Mouse (Mus musculus) cerebellum, postnatal 25 days (tissue): Measurements from ENCODE around the gene Ptf1a.

ENCODE experiments used
- DNase-seq, 2 experiments: peaks; one replicate each; pipeline ENCODE4 v3.0.0; 2021; ENCODE audit warnings: mixed read lengths in 2 of 2

The Ptf1a gene

DNA sequence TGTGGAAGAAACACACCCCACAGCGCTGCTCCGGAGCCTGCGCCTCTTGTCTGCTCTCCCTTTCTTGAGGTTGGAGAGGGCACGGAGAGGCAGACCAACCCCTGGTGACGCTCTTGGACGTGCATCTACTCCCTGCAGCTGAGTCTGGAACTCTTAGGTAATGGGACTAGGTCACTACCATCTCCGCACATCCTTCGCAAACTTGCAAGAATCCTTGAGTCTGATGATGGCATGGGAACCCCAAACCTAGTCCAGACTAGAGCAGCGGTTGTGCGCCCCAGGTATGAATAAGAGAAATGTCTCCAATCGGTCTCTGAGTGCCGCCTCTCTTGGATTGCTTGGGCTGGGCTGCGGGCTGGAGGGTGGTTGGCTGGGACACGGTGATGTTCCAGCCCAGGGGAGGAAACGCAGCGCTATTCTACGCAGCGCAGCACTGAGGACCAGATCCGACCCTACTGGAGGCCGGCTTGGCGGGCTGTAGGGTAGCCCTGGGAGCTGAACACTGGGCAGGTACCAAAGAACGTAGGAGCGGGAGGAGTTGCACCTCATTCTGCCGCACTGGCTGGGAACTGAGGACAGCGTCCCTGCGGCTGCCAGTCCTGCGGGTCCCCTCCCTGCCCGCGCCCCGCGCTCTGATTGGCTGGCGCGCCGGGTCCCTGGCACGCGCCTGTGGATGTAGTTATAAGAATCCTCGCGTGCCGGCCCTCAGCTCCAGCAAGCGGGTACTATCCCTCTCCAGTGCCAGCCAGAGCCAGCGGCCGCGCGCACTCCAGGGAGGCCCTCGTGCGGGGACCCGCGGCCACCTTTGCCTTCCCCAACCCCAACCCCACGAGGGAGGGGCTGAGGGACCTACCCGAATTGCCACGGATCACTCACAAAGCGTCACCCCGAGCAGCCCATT is at the start of gene Ptf1a:
Ptf1a (plus strand) TSS at position 733 of the 901 bp plus-strand sequence.
- peak in 1 of 2 experiments; percentile 11 for DNase-seq

GRCm38 (mm10) chr2:19405409-19405808 is 40.1 kb upstream of the Ptf1a start:
- DNase-seq = no peak

DNA sequence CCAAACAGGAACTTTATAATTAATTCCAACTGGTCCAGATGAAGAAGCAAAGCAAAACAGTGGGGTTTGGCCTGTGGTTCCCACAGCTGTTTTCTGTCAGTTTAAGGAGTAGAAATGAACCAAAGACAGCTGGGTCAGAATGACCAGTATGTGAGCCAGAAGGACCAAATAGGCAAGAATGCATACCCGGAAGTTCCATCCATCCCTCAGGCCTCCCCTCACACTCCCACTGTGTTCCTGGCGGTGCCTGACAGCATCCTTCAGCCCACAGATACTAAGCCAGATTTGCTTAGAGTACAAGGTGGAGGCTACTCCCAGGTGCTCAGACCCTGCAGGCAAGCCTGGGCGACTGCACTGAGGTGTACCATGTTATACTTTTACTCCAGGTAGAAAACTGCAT is 38.9 kb upstream of the Ptf1a start:
- no peak for DNase-seq

DNA sequence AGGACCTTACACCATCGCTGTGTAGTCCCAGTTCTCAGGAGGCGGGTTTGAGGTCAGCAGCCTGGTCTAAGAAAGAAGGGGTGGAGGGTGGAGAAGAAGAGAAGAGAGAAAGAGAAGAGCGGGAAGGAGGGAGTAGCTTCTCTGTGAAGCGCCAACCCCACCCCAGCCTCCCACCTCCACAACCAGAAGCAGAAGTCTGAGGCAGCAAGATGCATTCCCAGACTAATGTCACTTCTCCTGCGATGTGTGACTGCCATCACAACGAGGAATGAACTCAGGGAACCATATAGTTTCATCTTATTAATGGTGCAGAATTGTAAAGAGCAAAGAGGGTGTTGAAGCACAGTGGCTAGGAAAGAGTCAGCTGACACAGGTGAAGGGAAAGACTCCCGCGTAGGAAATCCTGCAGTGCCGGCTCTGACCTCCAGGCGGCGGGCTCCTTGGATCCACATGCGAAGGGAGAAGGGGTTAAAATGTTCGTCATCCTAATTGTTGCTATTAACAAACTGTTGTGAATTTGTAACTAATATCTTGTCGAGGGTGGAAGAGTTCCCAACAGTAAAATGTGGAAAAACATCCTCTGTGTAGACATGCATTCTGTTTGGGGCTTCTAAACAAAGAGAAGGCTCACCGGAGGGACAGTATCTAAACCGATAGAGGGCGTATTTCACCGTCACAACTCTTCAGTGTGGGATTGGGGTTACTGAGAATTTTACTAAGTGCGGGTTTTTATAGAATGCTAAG is 31.1 kb upstream of the Ptf1a start:
- DNase-seq = peak; percentile 66 to 81

DNA sequence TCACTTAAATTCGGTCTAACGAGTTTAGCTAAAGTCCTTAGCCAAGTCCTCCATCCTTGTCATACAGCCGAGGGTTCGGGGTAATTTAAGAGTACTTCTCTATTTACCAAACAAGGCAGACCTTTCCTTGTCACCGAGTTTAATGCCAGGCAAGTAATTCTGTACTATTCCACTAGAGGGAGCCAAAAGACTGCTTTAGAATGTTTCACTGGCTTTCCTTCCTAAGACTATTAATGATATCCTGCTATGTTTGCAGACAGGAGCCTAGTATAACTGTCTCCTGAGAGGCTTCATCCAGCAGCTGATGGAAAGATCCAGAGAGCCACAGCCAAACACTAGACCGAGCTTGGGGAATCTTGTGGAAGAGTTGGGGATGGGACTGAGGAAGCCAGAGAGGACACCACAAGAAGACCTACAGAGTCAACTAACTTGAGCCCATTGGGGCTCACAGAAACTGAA is 30.4 kb upstream of the Ptf1a start:
- peak; percentile 17 to 37 for DNase-seq

DNA sequence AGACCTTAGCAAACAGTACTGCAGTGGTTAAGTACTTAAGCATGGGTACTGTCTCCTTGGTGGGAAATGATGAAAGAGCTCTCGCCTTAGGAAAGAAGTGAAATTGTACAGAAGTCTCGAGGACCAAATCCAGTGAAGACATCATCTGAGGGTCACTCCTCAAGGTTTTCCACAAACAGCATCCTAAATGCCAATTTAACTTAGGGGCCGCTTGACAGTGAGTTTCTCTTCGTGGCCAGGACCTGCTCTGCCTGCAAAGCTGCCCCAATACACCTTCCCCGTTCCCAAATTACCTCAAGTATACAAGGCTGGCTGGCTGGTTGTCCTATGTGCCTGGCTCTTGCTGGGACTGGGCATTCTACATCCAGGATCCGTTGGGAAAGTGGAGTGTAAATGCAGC is 29.4 kb upstream of the Ptf1a start:
- no peak for DNase-seq

DNA sequence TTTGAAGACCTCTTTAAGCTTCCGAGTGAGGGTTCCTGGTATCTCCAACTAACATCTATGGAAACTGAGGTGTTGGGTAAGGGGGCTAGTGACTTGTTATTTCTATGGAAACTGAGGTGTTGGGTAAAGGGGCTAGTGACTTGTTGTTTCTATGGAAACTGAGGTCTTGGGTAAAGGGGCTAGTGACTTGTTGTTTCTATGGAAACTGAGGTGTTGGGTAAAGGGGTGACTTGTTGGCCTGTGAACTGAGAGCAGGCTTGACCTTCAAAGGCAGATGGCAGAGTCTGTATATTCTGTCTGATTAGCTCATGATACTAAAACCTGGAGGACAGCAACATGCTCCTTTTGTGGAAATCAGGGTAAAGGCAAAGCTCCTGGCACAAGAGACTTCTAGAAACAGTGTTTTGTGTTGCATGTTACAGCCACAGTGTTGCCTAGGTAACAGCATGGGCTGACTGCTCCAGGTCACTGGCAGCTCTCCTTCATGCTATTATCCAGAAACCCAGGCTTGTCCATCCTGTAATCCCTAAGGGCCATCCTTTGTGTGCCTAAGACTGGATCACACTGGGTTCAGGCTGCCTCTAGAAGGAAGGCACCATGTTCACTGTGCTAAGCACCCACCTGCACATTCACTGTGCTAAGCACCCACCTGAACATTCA is 25.6 kb upstream of the Ptf1a start:
- no peak for DNase-seq

DNA sequence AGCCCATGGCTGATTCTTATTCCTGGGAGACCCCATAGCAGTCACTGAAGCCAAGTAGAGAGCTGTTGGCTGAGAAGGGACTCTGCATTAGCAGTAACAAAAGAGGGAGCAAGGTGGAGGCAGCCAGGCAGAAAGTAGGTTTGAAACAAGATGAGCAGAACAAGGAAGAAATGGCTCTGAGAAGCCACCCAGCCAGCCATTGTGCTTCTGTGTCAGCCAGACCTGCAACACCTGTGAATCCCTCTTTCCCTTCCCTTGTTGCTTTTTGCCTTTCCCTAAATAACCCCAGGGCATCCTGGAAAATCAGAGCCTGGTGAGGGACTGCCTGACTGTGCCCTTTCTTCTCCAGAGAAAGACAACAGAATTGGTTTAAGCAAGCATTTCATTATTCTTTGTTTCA is 23.2 kb upstream of the Ptf1a start:
- no peak for DNase-seq

- no peak for DNase-seq
Observed at GRCm38 (mm10) chr2:19423086-19423485, 22.4 kb upstream of the Ptf1a start.

DNA sequence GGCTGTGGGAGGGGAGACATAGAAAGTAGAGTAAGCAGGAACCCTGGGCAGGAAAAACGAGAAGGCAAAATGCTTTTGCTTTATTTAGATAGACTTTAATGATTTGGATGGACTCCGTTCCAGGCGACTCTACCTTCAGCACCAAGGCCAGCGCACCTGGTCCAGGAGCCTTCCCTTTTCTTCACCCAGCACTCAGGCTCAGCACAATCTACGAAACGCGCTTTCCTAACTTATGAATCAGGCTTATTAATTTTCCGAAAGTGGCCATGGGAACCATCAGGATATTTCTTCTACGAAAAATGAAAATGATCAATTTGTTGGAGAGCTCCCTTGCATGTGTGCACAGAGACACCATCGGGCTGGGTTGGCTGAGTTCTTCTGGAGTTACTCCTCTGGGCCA is 16.4 kb upstream of the Ptf1a start:
- DNase-seq = no peak

DNA sequence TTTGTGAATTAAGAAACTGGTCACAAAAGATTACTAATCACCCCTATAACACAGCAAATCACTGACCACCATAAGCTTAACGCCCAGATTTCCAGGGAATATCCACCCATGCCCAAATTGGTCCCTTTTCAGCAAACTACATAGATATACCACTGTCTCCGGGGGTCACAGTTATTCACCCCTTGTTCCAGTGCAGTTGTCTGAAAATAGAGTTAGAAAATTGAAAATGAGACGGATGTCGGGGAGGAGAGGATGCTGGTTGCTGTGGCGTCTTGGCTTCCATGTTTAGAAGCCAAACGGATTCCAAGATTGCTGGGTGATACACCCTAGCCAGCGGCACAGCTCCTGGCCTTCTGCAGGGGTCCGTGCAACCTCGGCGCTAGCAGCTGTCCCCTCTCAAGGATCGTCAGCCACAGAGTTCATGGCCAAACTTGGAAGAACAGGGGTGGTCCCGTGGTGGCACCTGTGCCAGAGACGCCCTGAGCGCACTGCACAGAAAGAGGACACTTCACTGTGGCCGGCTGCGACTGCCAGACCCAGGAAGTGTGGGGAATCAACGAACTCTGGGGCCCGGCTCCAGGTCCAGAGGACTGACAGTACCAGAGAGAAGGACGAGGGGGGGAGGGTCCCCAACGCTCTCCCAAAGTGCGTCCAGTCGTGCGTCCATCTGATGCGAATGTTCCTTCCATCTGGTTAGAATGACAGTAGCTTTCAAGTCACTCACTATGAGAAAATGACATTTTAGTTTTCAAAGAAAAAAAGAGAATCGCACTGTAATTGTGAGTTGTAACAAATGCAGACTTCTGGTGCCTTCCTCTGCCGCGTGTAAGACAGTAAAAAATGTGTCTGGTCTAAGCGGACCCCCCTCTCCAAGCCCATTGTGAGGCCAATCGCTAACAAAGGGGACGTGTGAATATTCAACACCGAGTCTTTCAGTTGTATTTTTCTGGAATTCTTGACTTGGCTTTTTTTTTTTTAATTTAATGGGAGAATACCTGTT is 15.5 kb upstream of the Ptf1a start:
- DNase-seq = no peak

GRCm38 (mm10) chr2:19430746-19431145 is 14.7 kb upstream of the Ptf1a start:
- DNase-seq = peak in 1 of 2 experiments; percentile 30

DNA sequence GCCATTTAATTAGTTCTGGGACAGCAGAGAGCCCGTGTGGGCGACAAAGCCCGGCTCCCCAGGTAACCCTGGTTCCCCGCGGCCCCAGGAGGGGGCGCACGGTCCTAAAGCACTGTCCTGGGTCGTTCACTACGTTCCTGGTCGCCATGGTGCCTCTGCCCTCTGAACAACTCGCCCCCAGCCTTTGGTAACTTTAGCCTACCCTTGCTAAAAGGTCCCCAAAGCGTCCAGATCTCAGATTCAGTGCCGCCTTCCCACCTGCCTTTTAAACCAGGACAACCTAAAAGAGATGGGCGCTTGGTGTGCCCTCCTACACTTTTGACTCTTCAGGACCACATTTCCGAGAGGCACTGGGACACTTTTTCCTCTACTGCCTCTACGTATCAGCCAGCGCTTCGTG is 14.3 kb upstream of the Ptf1a start:
- peak in 1 of 2 experiments; percentile 26 for DNase-seq

GRCm38 (mm10) chr2:19431614-19432323 is 13.7 kb upstream of the Ptf1a start:
- DNase-seq = no peak

- no peak for DNase-seq
Observed at GRCm38 (mm10) chr2:19444346-19444745, 1.1 kb upstream of the Ptf1a start.

- no peak for DNase-seq
Observed at GRCm38 (mm10) chr2:19445871-19446501, 523 bp downstream of the Ptf1a start.

- DNase-seq = no peak
Observed at GRCm38 (mm10) chr2:19446746-19447145, 1.3 kb downstream of the Ptf1a start.

DNA sequence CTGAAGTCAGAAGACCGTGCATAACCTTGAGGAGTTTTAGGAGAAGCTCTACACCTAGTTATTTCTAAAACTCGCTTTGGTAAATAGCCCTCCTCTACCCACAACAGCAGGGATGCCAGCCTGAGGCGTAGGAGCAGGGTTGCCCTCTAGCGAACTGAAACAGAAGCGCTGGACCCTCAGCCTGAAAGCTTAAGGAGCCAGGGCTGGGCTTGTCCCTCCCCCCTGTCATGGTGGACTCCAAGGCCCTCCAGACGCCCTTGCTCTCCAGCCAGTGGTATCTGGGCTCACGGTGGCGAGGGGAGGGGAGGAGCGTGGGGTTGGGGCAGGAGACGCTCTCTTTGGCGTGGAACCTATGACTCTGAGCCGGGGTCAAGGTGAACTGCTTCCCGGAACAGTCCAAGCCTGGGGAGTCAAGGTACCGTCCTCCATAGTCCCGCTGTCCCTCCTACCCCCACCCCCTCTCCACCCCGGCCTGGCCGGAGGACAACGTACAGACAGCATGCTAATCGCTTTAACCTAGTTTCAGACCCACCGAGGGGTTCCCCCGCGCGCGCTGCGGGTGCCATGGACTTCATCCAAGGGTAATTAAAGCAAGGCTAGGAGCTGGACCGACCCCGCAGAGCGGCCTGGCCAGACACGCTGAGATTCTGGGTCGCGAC is 2.7 kb downstream of the Ptf1a start:
- peak; percentile 27 to 43 for DNase-seq

- DNase-seq = no peak
Observed at GRCm38 (mm10) chr2:19449308-19449707, 3.8 kb downstream of the Ptf1a start.

DNA sequence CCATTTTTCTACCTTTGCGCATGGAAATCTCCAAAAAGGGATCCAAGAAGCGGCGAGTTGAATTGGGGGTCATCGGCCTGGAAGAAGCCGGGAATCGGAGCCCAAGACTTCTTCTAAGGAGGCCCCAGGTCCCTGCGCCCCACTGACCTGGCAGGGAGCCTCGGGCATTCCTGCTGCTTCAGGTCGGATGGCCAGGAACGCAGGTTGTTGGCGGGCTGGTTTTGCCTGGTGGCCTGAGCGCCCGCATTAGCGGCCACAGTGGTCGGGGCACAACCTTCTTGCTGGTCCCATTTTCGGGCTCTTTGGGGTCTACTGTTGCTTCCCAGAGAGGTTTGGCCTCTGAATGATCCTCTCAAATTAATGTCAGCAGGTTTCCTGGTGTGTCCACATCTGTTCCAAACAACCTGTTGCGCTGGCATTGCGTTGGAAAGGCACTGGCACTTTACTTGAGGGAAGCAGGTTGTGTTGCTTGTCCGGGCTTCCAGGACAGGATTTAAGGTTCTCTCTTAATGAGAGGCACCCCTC is 7.1 kb downstream of the Ptf1a start:
- no peak for DNase-seq
